Mouse (Mus musculus) inflammation-experienced regulatory T-cells, adult 16 weeks (primary cell): ENCODE measurements around the gene Rimbp2. TPM values are rescaled to one million over a fixed set of nuclear protein-coding genes. Genes with fewer than 3 reads are reported as not detected.

Experiments
- polyA plus RNA-seq: library from polyadenylated mRNA; unstranded; fragments of 100-300 nt; shearing (Covaris generic); gene quantifications from one replicate; pipeline ENCODE4 v1.2.1, GENCODE M21; 2017

The Rimbp2 gene
- polyA plus RNA-seq, result not detected

DNA sequence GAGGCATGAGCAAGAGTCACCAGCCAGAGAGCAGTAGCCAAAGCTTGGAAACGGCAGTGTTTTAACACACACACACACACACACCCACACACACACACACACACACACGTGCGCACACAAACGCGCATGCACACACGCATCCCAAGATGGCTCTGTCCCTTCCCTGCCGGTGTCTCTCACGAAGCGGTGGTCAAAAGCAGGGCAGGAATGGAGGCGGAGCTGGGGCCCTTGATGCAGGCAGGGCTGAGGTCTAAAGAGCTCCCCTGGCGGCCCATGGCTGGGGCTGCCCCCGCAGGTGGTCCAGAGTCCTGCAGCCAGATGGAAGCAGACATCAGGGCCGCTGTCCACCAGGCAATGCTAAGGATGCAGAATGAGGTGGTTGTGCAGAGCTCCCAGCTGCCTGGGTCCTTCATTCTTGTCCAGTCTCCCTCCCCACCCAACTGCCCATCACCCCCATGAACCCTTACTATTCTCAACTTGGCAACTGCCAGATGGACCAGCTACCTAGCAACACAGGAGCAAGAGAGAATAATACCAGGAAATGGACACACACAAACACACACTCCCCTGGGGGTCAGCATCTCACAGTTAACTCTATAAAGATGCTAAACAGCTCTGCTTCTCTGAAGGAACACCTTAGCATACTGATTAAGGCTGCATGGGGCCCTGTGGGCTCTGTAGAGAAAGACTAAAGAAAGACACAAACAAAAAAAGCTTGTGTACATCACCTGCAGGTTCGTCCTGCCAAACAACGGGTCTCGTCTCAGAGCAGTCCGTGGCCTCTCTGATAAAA lies at the start of gene Rimbp2:
TSS of gene Rimbp2 (minus strand) at position 209 of the 793 bp plus-strand sequence.

Other genes with a start within 250 kb of the Rimbp2 start
- 4.2 TPM for gene Stx2, start 55.1 kb upstream of the Rimbp2 start, polyA plus RNA-seq
- 195 TPM for gene Ran, start 66.6 kb upstream of the Rimbp2 start, polyA plus RNA-seq
- 1.5 TPM for gene Adgrd1, start 143.3 kb upstream of the Rimbp2 start, polyA plus RNA-seq